Mouse (Mus musculus) kidney, embryonic 16.5 days (tissue): Measurements from ENCODE around the gene Palm2. TPM values are rescaled to one million over a fixed set of nuclear protein-coding genes. Genes with fewer than 3 reads are reported as not detected.

Source experiments
- ATAC-seq: fragments of 200-750 bp; cut with Nextera tagmentation; 2 replicates; pipeline ENCODE4 v1.8.0; 2017; ENCODE audit warnings: moderate TSS enrichment; ENCODE audit not compliant: low FRiP score, low TSS enrichment
- H3K27ac ChIP-seq: fragments of 300-500 bp; sonication (generic); 2 replicates; pipeline ENCODE4 v1.5.1; 2014; ENCODE audit warnings: low read length
- H3K27me3 ChIP-seq: fragments of 300-500 bp; sonication (generic); 2 replicates; pipeline ENCODE4 v1.6.1; 2014; ENCODE audit warnings: low read length, control low read depth, mixed read lengths; ENCODE audit not compliant: insufficient read depth
- H3K36me3 ChIP-seq: fragments of 300-500 bp; sonication (generic); 2 replicates; pipeline ENCODE4 v1.6.1; 2014; ENCODE audit warnings: low read length, control low read depth, mixed read lengths; ENCODE audit not compliant: insufficient read depth
- H3K4me1 ChIP-seq: fragments of 300-500 bp; sonication (generic); 2 replicates; pipeline ENCODE4 v1.6.1; 2014; ENCODE audit warnings: low read length, control low read depth, mixed read lengths; ENCODE audit not compliant: insufficient read depth
- H3K4me2 ChIP-seq: fragments of 300-500 bp; sonication (generic); replicated peaks from 2 replicates; pipeline ENCODE4 v1.6.1; 2014; ENCODE audit warnings: low read depth, low read length
- H3K4me3 ChIP-seq: fragments of 300-500 bp; sonication (generic); 2 replicates; pipeline ENCODE4 v1.5.1; 2014; ENCODE audit warnings: mild to moderate bottlenecking, low read length
- H3K9ac ChIP-seq: fragments of 300-500 bp; sonication (generic); replicated peaks from 2 replicates; pipeline ENCODE4 v1.6.1; 2014; ENCODE audit warnings: low read length
- H3K9me3 ChIP-seq: fragments of 300-500 bp; sonication (generic); 2 replicates; pipeline ENCODE4 v1.6.1; 2016; ENCODE audit warnings: low read length, control low read depth
- WGBS: fragments of 180-500 bp; shearing (Covaris S2); extraction: QIAGEN DNeasy Blood & Tissue Kit; methylation state at CpG from one replicate; pipeline ENCODE4 v1.1.7; 2014; 5-methylcytosine and 5-hydroxymethylcytosine counted together
- polyA plus RNA-seq: library from polyadenylated mRNA; unstranded; fragments of >200 nt; fragmentation: Nextera tagmentation; extraction: Ambion mirVana; gene quantifications from 2 replicates; pipeline ENCODE4 v1.2.1, GENCODE M21; 2015

Gene Palm2
- polyA plus RNA-seq, 1 experiment from 2014 or later: 1.6 TPM

DNA sequence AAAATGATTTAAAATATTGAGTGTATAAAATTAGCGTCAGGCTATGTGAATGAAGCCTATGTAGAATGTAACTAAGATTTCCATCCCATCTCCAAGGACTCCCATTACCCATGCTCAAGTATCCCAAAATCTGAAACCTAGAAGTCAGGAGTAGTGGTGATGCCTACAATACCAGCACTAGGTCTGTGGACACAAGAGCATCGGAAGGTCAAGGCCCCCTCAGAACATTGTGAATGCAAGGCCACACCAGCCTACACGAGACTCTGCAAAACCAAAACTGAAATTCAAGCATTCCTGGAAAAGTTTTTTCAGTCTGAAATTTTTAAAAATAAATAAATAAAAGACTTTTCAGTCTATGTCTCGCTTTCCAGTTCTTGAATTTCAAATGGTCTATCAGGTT is 238.5 kb downstream of the Palm2 start:
- WGBS: 76% methylated on average over 4 of the region's 4 CpGs
- no peaks in the 10 kb centered on the region for H3K27me3 ChIP-seq
- H3K9me3 ChIP-seq: no peaks in the 10 kb centered on the region
- no peaks in the 10 kb centered on the region for H3K36me3 ChIP-seq
- no peak overlapping the region for H3K4me3 ChIP-seq
- H3K4me2 ChIP-seq: no peak overlapping the region
- no peak overlapping the region for H3K27ac ChIP-seq
- no peak overlapping the region for H3K9ac ChIP-seq
- ATAC-seq: no peak
- peaks cover 22% of the 10 kb centered on the region for H3K4me1 ChIP-seq

GRCm38 (mm10) chr4:57672996-57673906 is 239.2 kb downstream of the Palm2 start:
- Histone ChIP-seq H3K4me3 (no peak overlapping the region), H3K27me3 (no peaks in the 10 kb centered on the region), H3K4me1 (peaks cover 22% of the 10 kb centered on the region), H3K36me3 (no peaks in the 10 kb centered on the region), H3K4me2 (peak overlapping the region; percentile 34), H3K9ac (peak overlapping the region; percentile 2; the same call in 1 of the 2 replicates), H3K9me3 (no peaks in the 10 kb centered on the region), H3K27ac (peak overlapping the region; percentile 29; the same call in 1 of the 2 replicates)
- WGBS: 12% methylated on average over 12 of the region's 12 CpGs
- no peak for ATAC-seq

DNA sequence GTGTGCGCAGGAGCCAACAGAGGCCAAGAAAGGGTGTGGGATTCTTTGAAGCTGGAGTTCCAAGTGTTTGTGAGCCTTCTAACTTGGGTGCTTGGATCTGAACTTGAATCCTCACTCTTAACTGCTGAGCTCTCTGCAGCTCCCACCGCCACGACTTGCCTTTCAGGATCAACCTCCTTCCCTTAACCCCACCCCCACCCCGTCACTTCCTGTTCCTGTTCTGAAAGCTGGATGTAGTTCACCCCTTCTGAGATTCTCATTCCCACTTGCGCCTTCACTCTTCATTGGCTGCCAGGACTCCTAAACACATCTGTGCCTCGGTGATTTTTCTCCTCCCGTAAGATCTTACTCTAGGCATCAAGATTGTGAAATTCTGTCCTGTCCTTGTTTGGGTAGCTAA is 240.3 kb downstream of the Palm2 start:
- WGBS: 76% methylated on average over 7 of the region's 7 CpGs
- Histone ChIP-seq H3K36me3 (no peaks in the 10 kb centered on the region), H3K4me2 (no peak overlapping the region), H3K9ac (no peak overlapping the region), H3K27ac (peak overlapping the region; percentile 67), H3K4me1 (peaks cover 22% of the 10 kb centered on the region), H3K9me3 (no peaks in the 10 kb centered on the region), H3K27me3 (no peaks in the 10 kb centered on the region), H3K4me3 (no peak overlapping the region)
- no peak for ATAC-seq

- Histone ChIP-seq H3K4me3 (peak overlapping the region; percentile 28), H3K27ac (peak overlapping the region; percentile 67), H3K27me3 (no peaks in the 10 kb centered on the region), H3K4me1 (peaks cover 22% of the 10 kb centered on the region), H3K9ac (peak overlapping the region; percentile 56; the same call in 1 of the 2 replicates), H3K36me3 (no peaks in the 10 kb centered on the region), H3K9me3 (no peaks in the 10 kb centered on the region), H3K4me2 (peak overlapping the region; percentile 57)
- WGBS: 3% methylated on average over 13 of the region's 13 CpGs
- ATAC-seq: peak; percentile 88
Observed at GRCm38 (mm10) chr4:57675387-57675786, 241.3 kb downstream of the Palm2 start.

- no peaks in the 10 kb centered on the region for H3K36me3 ChIP-seq
- H3K4me3 ChIP-seq: no peak overlapping the region
- no peaks in the 10 kb centered on the region for H3K27me3 ChIP-seq
- H3K4me1 ChIP-seq: peaks cover 34% of the 10 kb centered on the region
- H3K9me3 ChIP-seq: no peaks in the 10 kb centered on the region
- ATAC-seq: no peak
- no peak overlapping the region for H3K4me2 ChIP-seq
- H3K9ac ChIP-seq: no peak overlapping the region
- 81% methylated on average over 12 of the region's 12 CpGs for WGBS
- H3K27ac ChIP-seq: no peak overlapping the region
Observed at GRCm38 (mm10) chr4:57677916-57678315, 243.9 kb downstream of the Palm2 start.

DNA sequence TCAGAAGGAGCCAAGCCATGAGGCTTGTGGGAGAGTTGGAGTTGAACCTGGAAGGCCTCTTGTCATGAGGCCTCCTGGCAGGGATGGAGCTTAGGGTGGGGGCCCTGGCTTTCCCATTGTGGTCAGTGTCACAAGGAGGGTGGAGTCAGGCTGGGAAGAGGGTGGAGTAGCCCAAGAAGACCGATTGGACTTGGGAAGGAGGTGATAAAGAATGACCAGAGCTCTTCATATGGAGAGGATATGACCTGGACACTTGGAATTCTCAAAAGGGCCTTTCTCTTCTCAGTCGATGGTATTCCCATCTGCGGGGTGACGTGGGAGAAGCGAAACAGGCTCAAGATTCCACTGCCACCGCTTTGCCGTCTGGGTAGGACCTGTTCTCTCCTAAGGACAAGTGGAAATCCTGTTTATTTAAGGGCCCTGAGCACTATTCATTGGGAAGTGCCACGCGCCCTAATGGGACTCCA is 245.0 kb downstream of the Palm2 start:
- ATAC-seq: no peak
- no peak overlapping the region for H3K4me3 ChIP-seq
- H3K9me3 ChIP-seq: no peaks in the 10 kb centered on the region
- H3K27ac ChIP-seq: no peak overlapping the region
- peaks cover 29% of the 10 kb centered on the region for H3K4me1 ChIP-seq
- WGBS: 89% methylated on average over 9 of the region's 9 CpGs
- no peaks in the 10 kb centered on the region for H3K36me3 ChIP-seq
- H3K4me2 ChIP-seq: no peak overlapping the region
- H3K27me3 ChIP-seq: no peaks in the 10 kb centered on the region
- no peak overlapping the region for H3K9ac ChIP-seq

GRCm38 (mm10) chr4:57680186-57680585 is 246.1 kb downstream of the Palm2 start:
- 90% methylated on average over 12 of the region's 12 CpGs for WGBS
- Histone ChIP-seq H3K9ac (no peak overlapping the region), H3K4me3 (no peak overlapping the region), H3K27ac (no peak overlapping the region), H3K4me1 (peaks cover 30% of the 10 kb centered on the region), H3K27me3 (no peaks in the 10 kb centered on the region), H3K36me3 (no peaks in the 10 kb centered on the region), H3K4me2 (no peak overlapping the region), H3K9me3 (no peaks in the 10 kb centered on the region)
- no peak for ATAC-seq

GRCm38 (mm10) chr4:57681511-57681910 is 247.5 kb downstream of the Palm2 start:
- Histone ChIP-seq H3K9me3 (no peaks in the 10 kb centered on the region), H3K27ac (peak overlapping the region; percentile 68)
- WGBS: 16% methylated on average over 12 of the region's 12 CpGs

GRCm38 (mm10) chr4:57682341-57682740 is 248.3 kb downstream of the Palm2 start:
- Histone ChIP-seq H3K27me3 (no peaks in the 10 kb centered on the region), H3K4me3 (no peak overlapping the region), H3K27ac (no peak overlapping the region), H3K4me2 (no peak overlapping the region), H3K9me3 (no peaks in the 10 kb centered on the region), H3K36me3 (no peaks in the 10 kb centered on the region), H3K4me1 (peaks cover 29% of the 10 kb centered on the region), H3K9ac (no peak overlapping the region)
- 98% methylated on average over 2 of the region's 2 CpGs for WGBS
- ATAC-seq: no peak

More at GRCm38 (mm10) chr4:57681511-57681910, 247.5 kb downstream of the Palm2 start:
- Histone ChIP-seq H3K27me3 (no peaks in the 10 kb centered on the region), H3K4me2 (peak overlapping the region; percentile 24; the same call in 1 of the 2 replicates), H3K4me3 (no peak overlapping the region), H3K9ac (no peak overlapping the region), H3K36me3 (no peaks in the 10 kb centered on the region), H3K4me1 (peaks cover 25% of the 10 kb centered on the region)
- ATAC-seq: peak; percentile 94

- H3K9ac ChIP-seq: no peak overlapping the region
- H3K27me3 ChIP-seq: no peaks in the 10 kb centered on the region
- H3K9me3 ChIP-seq: no peaks in the 10 kb centered on the region
- no peak overlapping the region for H3K4me2 ChIP-seq
- 90% methylated on average over 11 of the region's 11 CpGs for WGBS
- H3K27ac ChIP-seq: no peak overlapping the region
- peaks cover 29% of the 10 kb centered on the region for H3K4me1 ChIP-seq
- no peak overlapping the region for H3K4me3 ChIP-seq
- no peaks in the 10 kb centered on the region for H3K36me3 ChIP-seq
- ATAC-seq: no peak
Observed at GRCm38 (mm10) chr4:57682944-57683343, 248.9 kb downstream of the Palm2 start.
